Mouse (Mus musculus): ENCODE results near the gene Gm7579. TPM values are rescaled to one million over a fixed set of nuclear protein-coding genes. Genes with fewer than 3 reads are reported as not detected.
"Not testable (repeated sequence)": the region's sequence is repeated elsewhere in the genome, so short reads cannot be mapped to it uniquely, and the experiment has no call there.

Gm7579 gene
- polyA plus RNA-seq, 1 experiment = not detected

DNA sequence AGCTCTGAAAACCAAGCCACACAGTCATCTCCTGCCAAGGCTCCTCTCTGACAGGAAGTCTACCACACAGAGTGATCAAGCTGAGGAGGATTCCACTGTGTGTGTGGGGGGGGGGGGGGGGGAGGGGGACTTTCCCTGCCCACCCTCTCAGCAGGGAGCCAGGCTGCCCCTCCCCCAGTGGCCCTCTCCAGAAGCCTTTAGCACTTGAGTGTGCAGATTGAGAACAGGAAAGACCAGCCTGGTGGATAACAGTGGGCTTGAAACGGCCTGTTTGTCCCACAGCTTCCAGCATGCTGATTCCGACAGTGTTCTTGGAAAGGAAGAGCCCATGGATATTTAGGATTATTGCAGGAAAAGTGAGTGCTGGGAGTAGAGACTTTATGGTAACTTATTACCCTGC lies 12.9 kb downstream of the Gm7579 start:
- peaks cover 29% of the 10 kb centered on the region for H3K9me3 ChIP-seq
- TF ChIP-seq GATA1 (IDR thresholded peaks at IDR 0.05; ENCODE audit: borderline replicate concordance, low read length) = no peak
- TF ChIP-seq FLI1 (IDR thresholded peaks at IDR 0.05; ENCODE audit: low read length) = no peak
- H3K36me3 ChIP-seq (replicated peaks; ENCODE audit: low read length) = no peaks in the 10 kb centered on the region
- H3K4me1 ChIP-seq = no peaks in the 10 kb centered on the region
- H3K27me3 ChIP-seq (replicated peaks) = peaks cover 24% of the 10 kb centered on the region
- no peak overlapping the region for H3K4me3 ChIP-seq (replicated peaks)

- H3K9me3 ChIP-seq; H3K36me3 ChIP-seq (replicated peaks; ENCODE audit: low read length); H3K4me3 ChIP-seq (replicated peaks); H3K4me1 ChIP-seq: not testable (repeated sequence)
- peaks cover 26% of the 10 kb centered on the region for H3K27me3 ChIP-seq (replicated peaks)
Measured at GRCm38 (mm10) chr7:142229871-142230270, 18.2 kb downstream of the Gm7579 start, which contains the start of gene Krtap5-5. TSS of gene Krtap5-5 (minus strand) at chr7:142229971.

DNA sequence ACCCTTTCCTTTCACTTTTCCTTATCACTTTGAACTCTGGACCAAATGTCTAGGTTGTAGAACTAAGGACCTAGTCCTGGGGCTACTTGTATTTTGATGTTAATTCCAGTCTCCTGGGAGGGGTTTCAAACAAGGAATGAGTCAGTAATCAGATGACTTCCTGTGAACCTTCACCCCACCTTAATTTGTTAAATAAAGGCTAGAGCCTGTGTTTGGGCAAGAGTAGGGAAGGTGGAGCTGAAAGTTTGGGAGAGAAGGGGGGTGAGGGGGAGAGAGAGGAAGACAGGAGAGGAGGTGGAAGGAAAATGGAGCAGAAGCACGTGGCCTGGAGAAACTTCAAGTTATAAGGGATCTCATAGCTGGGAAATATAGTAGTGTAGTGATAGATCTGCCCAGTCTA lies 19.9 kb downstream of the Gm7579 start:
- no peaks in the 10 kb centered on the region for H3K36me3 ChIP-seq (replicated peaks; ENCODE audit: low read length)
- H3K27me3 ChIP-seq (replicated peaks) = peaks cover 24% of the 10 kb centered on the region
- H3K4me3 ChIP-seq (replicated peaks) = no peak overlapping the region
- H3K4me1 ChIP-seq = no peaks in the 10 kb centered on the region
- TF ChIP-seq FLI1 (IDR thresholded peaks at IDR 0.05; ENCODE audit: low read length) (no peak), GATA1 (IDR thresholded peaks at IDR 0.05; ENCODE audit: borderline replicate concordance, low read length) (no peak)
- peaks cover 26% of the 10 kb centered on the region for H3K9me3 ChIP-seq

DNA sequence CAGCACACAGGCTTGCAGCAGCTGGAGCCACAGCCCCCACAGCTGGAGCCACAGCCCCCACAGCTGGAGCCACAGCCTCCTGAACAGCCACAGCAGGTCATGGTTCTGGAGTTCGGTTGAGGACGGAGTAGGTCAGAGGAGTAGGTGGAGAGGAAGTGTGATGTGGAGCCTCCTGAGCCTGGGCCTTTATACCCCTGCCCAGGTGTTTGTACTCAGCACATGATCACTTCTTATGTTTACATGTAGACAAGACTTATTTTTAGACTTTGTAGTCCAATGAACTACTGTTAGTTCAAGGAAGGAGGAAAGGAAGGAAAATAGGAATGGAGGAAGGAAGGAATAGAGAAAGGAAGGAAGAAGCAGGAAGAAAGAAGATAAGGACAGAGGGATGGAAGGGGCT lies 29.3 kb downstream of the Gm7579 start, which contains the start of gene Gm40460:
TSS of gene Gm40460 (minus strand) at position 101 of the 400 bp plus-strand sequence.
- H3K9me3 ChIP-seq = peaks cover 22% of the 10 kb centered on the region
- H3K36me3 ChIP-seq (replicated peaks; ENCODE audit: low read length) = no peaks in the 10 kb centered on the region
- TF ChIP-seq GATA1 (IDR thresholded peaks at IDR 0.05; ENCODE audit: borderline replicate concordance, low read length) (no peak), FLI1 (IDR thresholded peaks at IDR 0.05; ENCODE audit: low read length) (no peak)
- H3K27me3 ChIP-seq (replicated peaks) = peaks cover 47% of the 10 kb centered on the region
- no peak within 1 kb of the TSS for H3K4me3 ChIP-seq (replicated peaks)
- H3K4me1 ChIP-seq = no peaks in the 10 kb centered on the region

DNA sequence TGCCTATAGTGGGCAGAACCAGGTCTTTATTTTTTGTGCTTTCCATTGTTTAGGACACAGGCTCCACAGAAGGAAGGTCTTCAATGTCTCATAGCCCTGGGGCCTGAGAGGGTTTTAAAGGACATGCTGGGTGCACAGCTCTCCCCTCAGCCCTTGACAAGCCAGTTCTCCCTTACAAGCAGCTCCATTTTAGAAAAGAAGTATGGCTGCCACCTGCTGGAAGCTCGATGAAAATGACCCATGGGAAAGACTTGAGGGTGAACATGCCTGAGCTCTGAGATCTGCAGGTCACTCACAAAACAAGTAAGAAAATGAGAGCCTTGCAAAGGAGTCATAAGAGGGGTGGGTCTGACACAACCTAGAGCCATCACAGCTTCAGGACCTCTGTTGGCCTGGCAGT lies 38.2 kb downstream of the Gm7579 start:
- Histone ChIP-seq H3K4me1 (peaks cover 21% of the 10 kb centered on the region), H3K27me3 (replicated peaks) (peaks cover 48% of the 10 kb centered on the region), H3K9me3 (no peaks in the 10 kb centered on the region), H3K4me3 (replicated peaks) (no peak overlapping the region), H3K36me3 (replicated peaks; ENCODE audit: low read length) (no peaks in the 10 kb centered on the region)
- TF ChIP-seq GATA1 (IDR thresholded peaks at IDR 0.05; ENCODE audit: borderline replicate concordance, low read length) (no peak), FLI1 (IDR thresholded peaks at IDR 0.05; ENCODE audit: low read length) (no peak)

DNA sequence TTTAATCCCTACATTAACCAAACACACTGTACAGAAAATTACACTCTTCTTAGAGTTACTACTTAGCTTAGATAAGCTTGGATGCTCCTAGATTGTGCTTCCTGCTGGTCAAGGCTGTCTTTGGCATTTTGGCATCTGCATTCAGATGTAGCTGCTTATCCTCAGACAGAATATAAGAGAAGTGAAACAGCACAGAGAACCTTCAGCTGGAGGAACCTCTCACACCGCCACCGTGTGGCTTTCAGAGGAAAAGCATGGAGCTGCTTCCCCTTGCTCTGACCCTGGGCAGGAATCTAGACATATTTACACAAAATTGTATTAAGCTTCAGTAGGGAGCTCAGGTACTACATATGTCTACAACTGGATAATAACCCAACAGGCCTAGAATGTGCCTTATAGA lies 43.9 kb downstream of the Gm7579 start:
- Histone ChIP-seq H3K9me3 (no peaks in the 10 kb centered on the region), H3K36me3 (replicated peaks; ENCODE audit: low read length) (no peaks in the 10 kb centered on the region), H3K4me3 (replicated peaks) (no peak overlapping the region), H3K27me3 (replicated peaks) (peaks cover 39% of the 10 kb centered on the region), H3K4me1 (no peaks in the 10 kb centered on the region; the same call in 1 of the 2 replicates)
- no peak for TF ChIP-seq GATA1 (IDR thresholded peaks at IDR 0.05; ENCODE audit: borderline replicate concordance, low read length)
- TF ChIP-seq FLI1 (IDR thresholded peaks at IDR 0.05; ENCODE audit: low read length) = no peak

DNA sequence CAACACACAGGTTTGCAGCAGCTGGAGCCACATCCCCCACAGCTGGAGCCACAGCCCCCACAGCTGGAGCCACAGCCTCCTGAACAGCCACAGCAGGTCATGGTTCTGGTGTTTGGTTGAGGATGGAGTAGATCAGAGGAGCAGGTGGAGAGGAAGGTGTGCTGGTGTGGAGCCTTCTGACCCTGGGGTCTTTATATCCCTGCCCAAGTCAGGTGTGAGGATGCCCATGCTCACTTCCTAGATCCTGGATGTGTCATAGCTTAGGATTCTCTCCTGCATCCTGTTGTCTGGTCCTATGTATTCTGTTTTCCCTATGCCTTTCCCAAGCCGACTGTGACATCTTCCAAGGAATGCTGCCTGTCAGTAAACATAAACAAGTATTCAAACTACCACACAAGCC lies 46.6 kb downstream of the Gm7579 start, which contains the start of gene Gm2431:
TSS of gene Gm2431 (minus strand) at position 101 of the 400 bp plus-strand sequence.
- H3K4me1 ChIP-seq; H3K4me3 ChIP-seq (replicated peaks); H3K9me3 ChIP-seq; H3K36me3 ChIP-seq (replicated peaks; ENCODE audit: low read length): not testable (repeated sequence)
- H3K27me3 ChIP-seq (replicated peaks) = peaks cover 24% of the 10 kb centered on the region

Other genes with a start within 250 kb of the Gm7579 start
- gene Mob2, start 150.8 kb upstream of the Gm7579 start, polyA plus RNA-seq (2012; ENCODE audit: insufficient read depth, low replicate concordance) = 69.4 and 73.5 TPM in 2 replicates
- gene Dusp8, start 116.0 kb upstream of the Gm7579 start, polyA plus RNA-seq (2012; ENCODE audit: insufficient read depth, low replicate concordance) = 0.07 and 3.6 TPM in 2 replicates
- not detected in 2 replicates for gene Gm45618, start 91.1 kb upstream of the Gm7579 start, polyA plus RNA-seq (2012; ENCODE audit: insufficient read depth, low replicate concordance)
- not detected in 2 replicates for gene Gm39115, start 75.8 kb upstream of the Gm7579 start, polyA plus RNA-seq (2012; ENCODE audit: insufficient read depth, low replicate concordance)
- not detected in 2 replicates for gene Gm45337, start 67.3 kb upstream of the Gm7579 start, polyA plus RNA-seq (2012; ENCODE audit: insufficient read depth, low replicate concordance)
- gene Gm29735, start 54.7 kb upstream of the Gm7579 start, polyA plus RNA-seq (2012; ENCODE audit: insufficient read depth, low replicate concordance) = not detected in 2 replicates
- gene Gm4553, start 46.1 kb upstream of the Gm7579 start, polyA plus RNA-seq (2012; ENCODE audit: insufficient read depth, low replicate concordance) = not detected in 2 replicates
- not detected in 2 replicates for gene Krtap5-2, start 35.9 kb upstream of the Gm7579 start, polyA plus RNA-seq (2012; ENCODE audit: insufficient read depth, low replicate concordance)
- not detected in 2 replicates for gene Gm10153, start 21.5 kb upstream of the Gm7579 start, polyA plus RNA-seq (2012; ENCODE audit: insufficient read depth, low replicate concordance)
- gene Krtap5-3, start 10.5 kb upstream of the Gm7579 start, polyA plus RNA-seq (2012; ENCODE audit: insufficient read depth, low replicate concordance) = not detected in 2 replicates
- gene Krtap5-5, start 18.1 kb downstream of the Gm7579 start, polyA plus RNA-seq (2012; ENCODE audit: insufficient read depth, low replicate concordance) = not detected in 2 replicates
- gene Gm40460, start 29.2 kb downstream of the Gm7579 start, polyA plus RNA-seq (2012; ENCODE audit: insufficient read depth, low replicate concordance) = not detected in 2 replicates
- not detected in 2 replicates for gene Gm2431, start 46.5 kb downstream of the Gm7579 start, polyA plus RNA-seq (2012; ENCODE audit: insufficient read depth, low replicate concordance)
- not detected in 2 replicates for gene Gm4559, start 62.5 kb downstream of the Gm7579 start, polyA plus RNA-seq (2012; ENCODE audit: insufficient read depth, low replicate concordance)
- gene Krtap5-1, start 85.3 kb downstream of the Gm7579 start, polyA plus RNA-seq (2012; ENCODE audit: insufficient read depth, low replicate concordance) = not detected in 2 replicates
- gene Krtap5-4, start 91.7 kb downstream of the Gm7579 start, polyA plus RNA-seq (2012; ENCODE audit: insufficient read depth, low replicate concordance) = not detected in 2 replicates
- 3.4 and 19.5 TPM in 2 replicates for gene Ifitm10, start 161.9 kb downstream of the Gm7579 start, polyA plus RNA-seq (2012; ENCODE audit: insufficient read depth, low replicate concordance)
- gene Gm49369, start 170.8 kb downstream of the Gm7579 start, polyA plus RNA-seq (2012; ENCODE audit: insufficient read depth, low replicate concordance) = 14.0 and 303 TPM in 2 replicates
- gene Ctsd, start 176.2 kb downstream of the Gm7579 start, polyA plus RNA-seq (2012; ENCODE audit: insufficient read depth, low replicate concordance) = 432 and 816 TPM in 2 replicates
- 3.4 TPM in 1 of 2 replicates, not detected in the other for gene Syt8, start 223.0 kb downstream of the Gm7579 start, polyA plus RNA-seq (2012; ENCODE audit: insufficient read depth, low replicate concordance)
- 3.4 TPM in 1 of 2 replicates, not detected in the other for gene Tnni2, start 229.9 kb downstream of the Gm7579 start, polyA plus RNA-seq (2012; ENCODE audit: insufficient read depth, low replicate concordance)
- gene Lsp1, start 248.9 kb downstream of the Gm7579 start, polyA plus RNA-seq (2012; ENCODE audit: insufficient read depth, low replicate concordance) = 10.1 and 33.2 TPM in 2 replicates